Mouse (Mus musculus): Measurements from ENCODE around the gene Ifit2.

Gene Ifit2

GRCm38 (mm10) chr19:34550534-34551223 lies at the start of gene Ifit2:
Ifit2 (plus strand) TSS chr19:34550694.
- peak; percentile 85 for DNase-seq (ENCODE audit: low spot score)

- DNase-seq (ENCODE audit: low spot score): peak; percentile 77
Measured at GRCm38 (mm10) chr19:34500763-34501162, 49.7 kb upstream of the Ifit2 start.

DNA sequence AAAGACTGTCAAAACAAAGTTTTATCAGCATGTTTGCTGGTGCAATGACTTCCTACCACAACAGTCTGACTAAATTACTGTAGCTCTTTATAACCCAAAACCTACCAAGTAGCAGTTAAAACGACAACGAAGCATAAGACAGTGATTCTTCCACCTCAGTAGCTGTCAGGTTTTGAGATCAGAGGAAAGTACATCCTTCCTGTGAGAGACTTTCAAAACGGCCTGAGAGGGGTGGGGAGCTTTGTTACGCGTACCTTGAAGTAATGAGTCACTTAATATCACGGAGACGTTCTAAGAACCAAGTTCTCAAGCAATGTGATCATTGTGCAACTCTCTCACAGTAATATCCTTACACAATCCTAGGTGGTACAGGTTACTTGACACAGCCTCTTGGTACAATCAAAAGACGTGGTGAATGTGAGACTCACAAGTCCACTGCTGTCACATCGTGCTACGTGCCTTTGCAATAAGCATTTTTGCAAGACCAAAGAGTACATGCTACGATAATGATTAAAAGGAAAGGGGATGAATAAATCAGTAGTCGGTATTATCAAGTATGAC lies 45.3 kb upstream of the Ifit2 start:
- no peak for DNase-seq (ENCODE audit: low spot score)

- DNase-seq (ENCODE audit: low spot score): no peak
Measured at GRCm38 (mm10) chr19:34510717-34511116, 39.8 kb upstream of the Ifit2 start.

DNA sequence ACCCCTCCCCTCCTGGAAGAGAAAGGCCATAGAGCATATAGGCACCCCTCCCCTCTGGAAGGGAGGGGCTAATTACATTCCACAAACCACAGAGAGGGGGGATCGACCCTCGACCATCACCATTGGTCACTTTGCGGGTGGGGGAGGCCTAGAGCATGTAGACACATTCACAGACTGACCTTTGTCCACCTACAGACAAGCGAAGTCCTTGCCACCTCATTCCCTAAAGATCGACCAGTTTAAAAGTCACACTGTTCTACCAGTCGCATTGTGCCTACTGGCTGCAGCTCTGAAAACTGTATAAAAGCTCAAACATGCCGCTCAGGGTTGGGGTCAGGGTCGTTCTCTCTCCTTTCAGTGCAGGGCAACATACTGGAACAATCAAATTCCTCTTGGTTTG lies 39.0 kb upstream of the Ifit2 start:
- DNase-seq (ENCODE audit: low spot score): peak; percentile 17

- no peak for DNase-seq (ENCODE audit: low spot score)
Measured at GRCm38 (mm10) chr19:34515681-34516080, 34.8 kb upstream of the Ifit2 start.

GRCm38 (mm10) chr19:34516346-34516745 lies 34.1 kb upstream of the Ifit2 start:
- no peak for DNase-seq (ENCODE audit: low spot score)

GRCm38 (mm10) chr19:34517197-34517596 lies 33.3 kb upstream of the Ifit2 start:
- no peak for DNase-seq (ENCODE audit: low spot score)

DNA sequence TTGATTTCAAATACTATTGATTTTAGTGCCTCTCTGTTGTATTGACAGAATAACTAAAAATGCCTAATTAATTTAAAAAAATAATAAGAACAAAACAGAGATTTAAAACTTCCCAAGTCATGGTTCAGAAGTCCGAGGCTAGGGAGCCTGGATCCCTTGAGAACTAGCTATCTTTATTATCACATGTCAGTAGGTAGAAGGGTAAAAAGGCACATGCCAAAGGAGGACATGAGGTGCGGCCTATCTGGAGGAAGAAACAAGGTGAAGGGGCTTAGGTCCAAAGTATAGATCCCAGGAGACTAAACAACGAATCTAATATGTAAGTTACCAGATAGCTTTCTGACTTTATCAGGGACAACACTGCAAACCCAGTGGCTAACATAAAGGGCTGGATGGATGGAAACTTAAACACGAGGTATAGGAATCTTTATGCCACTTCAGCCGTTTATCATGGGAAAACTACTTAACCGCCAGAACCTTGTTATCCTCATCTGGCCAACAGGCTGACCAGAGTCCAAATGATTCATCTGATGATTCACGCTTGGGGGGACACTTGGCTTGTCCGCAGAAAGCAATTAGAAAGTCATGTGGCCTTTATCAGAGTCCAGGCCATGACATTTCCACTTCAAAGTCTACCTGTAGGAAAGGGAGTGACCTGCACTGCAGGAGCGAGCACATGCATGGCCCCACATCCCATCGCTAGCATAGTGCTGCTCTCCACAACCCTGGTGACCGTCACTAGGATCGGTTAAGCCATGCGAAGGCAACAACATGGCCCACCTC lies 32.5 kb upstream of the Ifit2 start:
- no peak for DNase-seq (ENCODE audit: low spot score)

GRCm38 (mm10) chr19:34518786-34519185 lies 31.7 kb upstream of the Ifit2 start:
- DNase-seq (ENCODE audit: low spot score): no peak

GRCm38 (mm10) chr19:34519646-34520045 lies 30.8 kb upstream of the Ifit2 start:
- DNase-seq (ENCODE audit: low spot score): no peak

DNA sequence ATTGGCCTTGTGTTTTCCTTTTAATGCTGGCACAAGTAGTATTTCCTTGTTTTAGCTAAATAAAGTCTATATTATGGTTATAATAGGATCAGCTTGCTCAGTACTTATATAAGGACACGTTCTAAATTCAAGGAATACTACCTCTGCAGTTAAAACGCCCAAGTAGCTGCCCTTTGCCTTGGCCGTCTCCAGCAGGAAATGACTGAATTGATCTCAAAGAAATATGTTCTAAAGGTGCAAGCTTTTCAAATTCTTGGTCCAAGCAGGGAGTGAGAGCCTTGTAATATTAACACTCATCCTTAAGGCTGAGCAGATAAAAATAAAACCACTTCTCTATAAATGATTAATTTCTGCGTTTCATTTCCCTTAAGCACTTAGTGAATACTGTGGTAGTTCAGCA lies 30.4 kb upstream of the Ifit2 start:
- no peak for DNase-seq (ENCODE audit: low spot score)

- DNase-seq (ENCODE audit: low spot score): no peak
Measured at GRCm38 (mm10) chr19:34521361-34521760, 29.1 kb upstream of the Ifit2 start.

DNA sequence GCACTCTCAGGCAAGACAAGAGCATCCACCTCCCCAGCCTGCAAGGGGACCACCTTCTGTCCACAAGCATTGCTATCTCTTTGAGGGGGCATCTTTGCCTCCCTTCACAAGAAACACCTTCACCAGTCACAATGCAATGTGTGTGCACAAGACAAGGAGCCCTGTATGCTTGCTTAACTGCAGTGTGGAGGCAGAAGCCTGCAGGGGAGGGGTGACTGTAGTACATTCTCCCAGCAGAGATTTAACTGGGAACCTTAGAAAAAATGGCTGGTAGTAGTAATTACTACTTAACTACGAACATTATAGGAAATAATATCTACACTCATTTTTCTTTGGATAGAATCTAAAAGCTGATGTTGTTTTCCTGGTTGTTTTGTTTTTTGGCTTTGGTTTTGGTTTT lies 28.5 kb upstream of the Ifit2 start:
- no peak for DNase-seq (ENCODE audit: low spot score)

DNA sequence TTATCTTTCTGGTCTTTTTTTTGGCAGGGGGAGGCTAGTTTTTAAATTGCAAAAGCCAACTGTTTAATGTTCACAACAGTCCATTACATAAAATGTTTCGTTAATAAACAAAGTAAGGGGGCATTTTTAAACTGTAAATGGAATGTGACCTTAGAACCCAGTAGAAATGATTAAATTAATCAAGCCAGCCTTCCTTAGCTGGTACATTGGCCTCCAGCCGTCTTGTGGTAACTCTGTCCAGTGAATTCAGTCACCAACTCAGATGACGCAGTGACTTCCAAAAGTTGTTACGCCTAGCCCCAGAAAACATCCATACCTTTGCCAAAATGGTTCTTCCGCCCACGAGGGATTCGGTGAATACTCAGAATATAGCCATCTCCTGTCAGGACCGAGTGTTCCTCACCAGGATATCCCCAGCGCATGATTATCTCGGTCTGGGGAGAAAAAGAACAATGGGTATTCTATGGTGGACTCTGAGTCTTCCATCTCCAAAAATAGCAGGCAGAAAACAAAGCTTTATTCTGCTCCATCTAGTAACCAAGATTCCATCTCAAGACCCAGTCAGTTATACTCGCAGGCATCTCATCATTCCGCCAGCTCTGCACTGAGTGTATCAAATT lies 27.3 kb upstream of the Ifit2 start:
- no peak for DNase-seq (ENCODE audit: low spot score)

GRCm38 (mm10) chr19:34524646-34525045 lies 25.8 kb upstream of the Ifit2 start:
- DNase-seq (ENCODE audit: low spot score): peak; percentile 18

DNA sequence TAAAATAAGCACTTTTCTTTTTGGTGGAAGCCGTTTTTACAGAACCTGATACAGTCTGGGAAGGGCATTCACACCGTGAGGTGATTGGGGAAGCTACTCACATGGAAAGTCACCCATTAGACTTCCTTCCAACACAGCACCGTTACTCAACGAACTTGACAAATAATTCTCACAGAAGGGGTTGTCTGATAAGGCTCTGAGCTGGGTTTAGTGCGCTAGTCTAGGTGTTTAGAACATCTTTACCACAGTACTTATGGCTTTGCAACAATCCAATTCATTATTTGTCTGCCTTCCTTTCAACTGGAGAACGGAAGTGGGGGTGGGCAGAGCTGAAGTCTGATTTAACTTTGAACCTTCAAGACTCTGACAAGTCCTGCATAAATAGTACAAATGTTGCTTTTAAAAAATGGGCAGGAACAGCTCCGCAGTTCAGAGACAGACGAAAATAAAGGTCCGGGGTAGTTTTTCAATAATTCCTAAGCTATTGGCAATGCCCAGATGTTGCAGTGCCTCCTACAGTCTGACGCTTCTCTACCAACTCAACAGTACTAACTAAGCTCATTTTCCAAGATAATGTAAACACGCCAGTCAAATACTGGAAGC lies 24.1 kb upstream of the Ifit2 start:
- peak; percentile 13 for DNase-seq (ENCODE audit: low spot score)

- DNase-seq (ENCODE audit: low spot score): peak; percentile 94
Measured at GRCm38 (mm10) chr19:34526941-34527682, 23.4 kb upstream of the Ifit2 start, which contains the start of gene Lipa. Lipa (minus strand) TSS chr19:34527474.

- DNase-seq (ENCODE audit: low spot score): no peak
Measured at GRCm38 (mm10) chr19:34532061-34532751, 18.3 kb upstream of the Ifit2 start.

GRCm38 (mm10) chr19:34539422-34539821 lies 11.1 kb upstream of the Ifit2 start:
- no peak for DNase-seq (ENCODE audit: low spot score)

DNA sequence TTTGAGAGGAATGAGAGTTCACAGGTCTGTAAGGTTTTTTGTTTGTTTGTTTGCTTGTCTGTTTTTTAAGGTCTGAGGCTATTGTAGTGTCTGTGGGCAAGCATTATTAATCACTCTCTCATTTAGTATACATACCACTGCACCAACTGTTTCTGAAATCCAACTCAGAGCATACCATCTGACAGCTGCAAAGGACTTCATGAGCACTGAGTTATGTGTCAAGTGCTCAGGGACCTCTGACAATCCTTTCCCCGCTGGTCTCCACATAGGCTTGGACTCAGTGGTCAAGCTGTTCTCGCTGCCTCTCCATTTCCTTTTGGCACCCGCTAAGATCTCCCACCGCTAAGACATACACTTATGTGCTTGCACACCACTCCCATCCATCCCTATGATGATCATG lies 4.3 kb upstream of the Ifit2 start:
- DNase-seq (ENCODE audit: low spot score): no peak

Measured in embryo, embryonic 10.5 days (tissue).